Mouse (Mus musculus) lung, embryonic 14.5 days (tissue): ENCODE measurements at regions not wholly inside any gene's neighbourhood (a gene's known extent, or its start where the extent isn't known, plus 50 kb on each side); places are given as distances from the start of the nearest gene placed in this dataset.
"Not testable (repeated sequence)": the region's sequence is repeated elsewhere in the genome, so short reads cannot be mapped to it uniquely, and the experiment has no call there.

Experiments
- ATAC-seq: fragments of 200-750 bp; cut with Nextera tagmentation; 2 replicates; pipeline ENCODE4 v1.8.0; 2017; ENCODE audit warnings: mild to moderate bottlenecking, moderate TSS enrichment, moderate library complexity; ENCODE audit not compliant: insufficient read depth
- DNase-seq: peaks from one replicate; pipeline ENCODE4 v3.0.0-alpha.2; 2015
- H3K27ac ChIP-seq: fragments of 300-500 bp; sonication (generic); 2 replicates; pipeline ENCODE4 v1.5.1; 2014; ENCODE audit warnings: low read depth, mild to moderate bottlenecking, moderate library complexity
- H3K27me3 ChIP-seq: fragments of 300-500 bp; sonication (generic); 2 replicates; pipeline ENCODE4 v1.6.1; 2014; ENCODE audit warnings: low read length, control low read depth; ENCODE audit not compliant: insufficient read depth
- H3K36me3 ChIP-seq: fragments of 300-500 bp; sonication (generic); 2 replicates; pipeline ENCODE4 v1.6.1; 2014; ENCODE audit warnings: control low read depth; ENCODE audit not compliant: insufficient read depth
- H3K4me1 ChIP-seq: fragments of 300-500 bp; sonication (generic); 2 replicates; pipeline ENCODE4 v1.6.1; 2014; ENCODE audit warnings: antibody characterized with exemption, control low read depth; ENCODE audit not compliant: insufficient read depth
- H3K4me2 ChIP-seq: fragments of 300-500 bp; sonication (generic); 2 replicates; pipeline ENCODE4 v1.6.1; 2014; ENCODE audit warnings: mild to moderate bottlenecking
- H3K4me3 ChIP-seq: fragments of 300-500 bp; sonication (generic); 2 replicates; pipeline ENCODE4 v1.5.1; 2014; ENCODE audit warnings: low read depth, low read length
- H3K9ac ChIP-seq: fragments of 300-500 bp; sonication (generic); 2 replicates; pipeline ENCODE4 v1.6.1; 2014
- H3K9me3 ChIP-seq: fragments of 300-500 bp; sonication (generic); 2 replicates; pipeline ENCODE4 v1.6.1; 2016; ENCODE audit warnings: low read depth, low read length, control low read depth
- CTCF ChIP-seq: IDR thresholded peaks from 2 replicates; pipeline ENCODE4 v1.5.1; 2016; ENCODE audit warnings: antibody characterized with exemption, low read depth
- WGBS: fragments of 180-500 bp; shearing (Covaris S2); extraction: QIAGEN DNeasy Blood & Tissue Kit; methylation state at CpG from one replicate; pipeline ENCODE4 v1.1.7; 2014; 5-methylcytosine and 5-hydroxymethylcytosine counted together

DNA sequence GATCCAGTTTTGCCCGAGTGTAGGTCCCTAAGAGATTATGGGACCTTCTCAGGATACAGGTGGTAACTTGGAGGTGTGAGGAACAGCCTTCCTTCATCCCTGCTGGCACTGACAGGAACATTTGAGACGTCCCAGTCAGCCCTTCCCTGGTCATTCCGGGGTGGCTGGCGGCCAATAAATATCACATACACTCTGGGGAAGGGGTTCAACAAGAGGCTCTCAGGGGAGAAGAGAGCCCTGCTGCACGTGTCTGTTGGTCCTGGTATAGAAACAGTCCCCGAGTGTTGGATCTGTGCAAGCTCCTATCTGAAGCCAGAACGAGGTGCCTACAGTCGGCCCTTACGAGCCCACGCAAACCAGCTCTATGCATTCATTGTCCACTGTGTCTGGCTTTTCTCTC lies 94.1 kb upstream of the Lemd2 start:
- H3K4me1 ChIP-seq, result no peaks in the 10 kb centered on the region
- H3K4me2 ChIP-seq, result no peak overlapping the region
- TF ChIP-seq CTCF, result no peak
- no peak for ATAC-seq
- no peaks in the 10 kb centered on the region for H3K27me3 ChIP-seq
- H3K4me3 ChIP-seq, result no peak overlapping the region
- H3K9ac ChIP-seq, result no peak overlapping the region
- H3K36me3 ChIP-seq, result no peaks in the 10 kb centered on the region
- no peak for DNase-seq
- no peaks in the 10 kb centered on the region for H3K9me3 ChIP-seq
- H3K27ac ChIP-seq, result no peak overlapping the region
- 67% methylated on average over 10 of the region's 10 CpGs for WGBS

DNA sequence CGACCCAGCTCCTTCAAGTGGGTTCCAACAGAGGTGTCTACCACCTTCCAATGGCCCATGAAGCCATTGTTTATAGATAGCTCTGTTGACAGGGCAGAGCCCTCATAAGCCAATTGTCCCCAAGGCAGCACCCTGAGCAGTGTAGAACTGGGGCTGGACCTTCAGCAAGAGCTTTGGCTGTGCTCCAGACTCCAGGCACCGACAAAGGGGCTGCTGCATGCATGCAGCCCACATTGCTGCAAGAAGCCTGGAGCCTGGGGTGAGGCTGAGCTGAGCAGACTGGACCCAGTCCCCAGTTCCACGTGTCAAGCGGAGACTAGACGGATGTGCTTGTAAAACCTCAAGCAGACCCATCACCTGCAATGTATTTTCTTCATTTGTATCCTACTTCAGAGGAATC lies 91.9 kb upstream of the Lemd2 start:
- no peaks in the 10 kb centered on the region for H3K36me3 ChIP-seq
- no peak overlapping the region for H3K4me2 ChIP-seq
- no peak for ATAC-seq
- H3K27ac ChIP-seq, result no peak overlapping the region
- H3K9ac ChIP-seq, result no peak overlapping the region
- WGBS, result 75% methylated on average over 5 of the region's 5 CpGs
- H3K4me1 ChIP-seq, result no peaks in the 10 kb centered on the region
- H3K27me3 ChIP-seq, result no peaks in the 10 kb centered on the region
- no peak for TF ChIP-seq CTCF
- no peaks in the 10 kb centered on the region for H3K9me3 ChIP-seq
- DNase-seq, result no peak
- no peak overlapping the region for H3K4me3 ChIP-seq

DNA sequence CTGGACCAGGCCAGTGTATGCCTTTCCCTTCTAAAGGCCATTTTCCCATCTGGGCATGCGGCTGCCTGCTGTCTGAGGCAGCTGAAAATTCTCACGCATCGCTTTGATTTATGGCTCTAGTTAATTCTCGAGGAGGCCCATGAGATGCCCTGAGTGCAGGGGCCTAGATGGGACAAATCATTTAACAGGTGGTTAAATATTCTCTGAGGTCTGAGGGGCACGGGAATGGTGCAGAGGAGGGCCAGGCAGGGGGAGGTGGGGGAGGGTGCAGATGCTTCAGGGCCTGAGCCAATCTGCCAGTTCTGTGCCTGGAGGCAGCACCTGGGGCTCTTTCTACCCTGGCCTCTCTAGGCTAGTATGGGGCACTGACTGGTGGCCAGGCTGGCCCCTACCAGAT lies 89.9 kb upstream of the Lemd2 start:
- H3K9me3 ChIP-seq, result peaks cover 4% of the 10 kb centered on the region; the same call in 1 of the 2 replicates
- WGBS, result 44% methylated on average over 5 of the region's 5 CpGs
- ATAC-seq (no peak), DNase-seq (no peak)
- TF ChIP-seq CTCF, result no peak
- H3K27ac ChIP-seq, result no peak overlapping the region
- H3K27me3 ChIP-seq, result no peaks in the 10 kb centered on the region
- H3K4me1 ChIP-seq, result no peaks in the 10 kb centered on the region
- no peaks in the 10 kb centered on the region for H3K36me3 ChIP-seq
- H3K9ac ChIP-seq, result no peak overlapping the region
- H3K4me3 ChIP-seq, result no peak overlapping the region
- no peak overlapping the region for H3K4me2 ChIP-seq

DNA sequence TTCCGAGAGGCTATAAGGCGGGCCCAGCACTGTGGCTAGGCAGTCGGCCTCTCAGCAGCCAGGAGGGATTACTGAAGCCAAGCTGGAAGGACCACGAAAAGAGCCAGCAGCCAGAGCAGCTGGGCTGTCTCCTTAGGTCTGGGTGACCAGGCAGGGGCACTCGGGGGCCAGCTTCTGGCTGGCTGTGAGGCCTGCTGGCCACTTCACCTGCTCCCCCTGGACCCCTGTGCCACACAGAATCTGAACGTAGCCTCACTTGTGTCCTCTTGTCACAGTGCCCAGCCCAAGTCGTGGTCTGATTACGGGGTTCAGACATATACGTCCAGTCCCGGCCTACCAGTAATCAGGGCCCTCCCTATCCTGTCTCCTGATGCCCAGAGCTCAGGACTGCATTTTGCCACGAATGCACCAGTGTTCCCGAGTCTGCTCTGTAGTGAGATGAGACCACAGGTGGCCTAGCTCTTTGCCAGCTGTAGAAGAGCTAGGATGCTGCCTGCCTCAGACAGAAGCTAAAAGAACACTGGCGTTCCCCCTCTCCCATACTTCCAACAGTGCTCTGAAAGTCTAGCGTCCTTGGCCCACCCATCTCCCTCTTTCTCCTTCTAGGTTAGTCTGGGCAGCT lies 89.4 kb upstream of the Lemd2 start:
- Histone ChIP-seq H3K36me3 (no peaks in the 10 kb centered on the region), H3K27me3 (no peaks in the 10 kb centered on the region), H3K4me3 (no peak overlapping the region), H3K9me3 (peaks cover 4% of the 10 kb centered on the region; the same call in 1 of the 2 replicates), H3K9ac (no peak overlapping the region), H3K4me1 (no peaks in the 10 kb centered on the region), H3K27ac (no peak overlapping the region), H3K4me2 (no peak overlapping the region)
- 71% methylated on average over 14 of the region's 14 CpGs for WGBS
- no peak for TF ChIP-seq CTCF
- ATAC-seq (no peak), DNase-seq (no peak)

DNA sequence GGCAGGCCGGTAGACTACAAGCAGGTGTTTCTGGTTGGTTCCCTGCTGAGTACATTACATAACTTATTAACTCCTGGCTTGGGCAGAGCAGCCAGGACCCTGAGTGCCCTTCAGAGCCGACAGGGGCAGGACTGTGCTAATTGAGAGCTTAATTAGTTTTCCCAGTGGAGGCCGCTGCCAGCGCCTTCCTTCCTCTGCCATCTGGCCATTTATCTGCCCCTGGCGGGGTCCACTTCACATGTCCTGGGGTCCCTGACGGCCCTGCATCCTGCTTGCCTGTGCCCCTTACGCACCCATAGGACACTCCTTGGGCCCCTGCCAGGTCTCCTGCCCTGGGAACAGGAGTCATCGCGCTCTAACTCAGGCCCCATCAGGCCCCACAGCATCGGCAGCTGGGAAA lies 87.4 kb upstream of the Lemd2 start:
- H3K4me2 ChIP-seq, result no peak overlapping the region
- no peaks in the 10 kb centered on the region for H3K4me1 ChIP-seq
- DNase-seq, result no peak
- no peaks in the 10 kb centered on the region for H3K36me3 ChIP-seq
- no peak for TF ChIP-seq CTCF
- H3K27ac ChIP-seq, result no peak overlapping the region
- H3K4me3 ChIP-seq, result no peak overlapping the region
- no peaks in the 10 kb centered on the region for H3K27me3 ChIP-seq
- ATAC-seq, result no peak
- WGBS, result 84% methylated on average over 10 of the region's 10 CpGs
- H3K9me3 ChIP-seq, result peaks cover 4% of the 10 kb centered on the region; the same call in 1 of the 2 replicates
- H3K9ac ChIP-seq, result no peak overlapping the region

DNA sequence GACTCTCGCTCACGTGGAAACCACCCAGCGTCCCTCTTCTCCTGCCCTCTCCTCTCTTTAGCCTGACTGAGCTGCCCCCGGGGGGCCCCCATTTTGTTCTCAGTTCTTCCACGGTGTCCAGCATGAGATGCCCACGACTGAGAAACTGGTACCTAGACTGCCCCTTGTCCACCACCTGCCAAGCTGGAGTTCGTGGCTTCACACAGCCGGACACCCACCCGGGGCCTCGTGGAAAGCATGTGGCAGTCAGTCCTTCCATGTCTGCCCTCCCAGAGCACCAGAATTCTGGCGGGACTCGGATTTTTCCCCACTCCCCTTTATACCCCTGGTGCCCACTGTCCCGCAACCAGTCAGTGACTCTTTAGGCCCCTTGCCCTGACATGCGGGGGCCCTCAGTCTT lies 86.9 kb upstream of the Lemd2 start:
- peaks cover 4% of the 10 kb centered on the region; the same call in 1 of the 2 replicates for H3K9me3 ChIP-seq
- no peak overlapping the region for H3K27ac ChIP-seq
- H3K4me3 ChIP-seq, result no peak overlapping the region
- WGBS, result 93% methylated on average over 14 of the region's 14 CpGs
- no peak overlapping the region for H3K9ac ChIP-seq
- DNase-seq (no peak), ATAC-seq (no peak)
- no peak for TF ChIP-seq CTCF
- H3K4me1 ChIP-seq, result no peaks in the 10 kb centered on the region
- H3K27me3 ChIP-seq, result no peaks in the 10 kb centered on the region
- H3K36me3 ChIP-seq, result no peaks in the 10 kb centered on the region
- H3K4me2 ChIP-seq, result no peak overlapping the region

DNA sequence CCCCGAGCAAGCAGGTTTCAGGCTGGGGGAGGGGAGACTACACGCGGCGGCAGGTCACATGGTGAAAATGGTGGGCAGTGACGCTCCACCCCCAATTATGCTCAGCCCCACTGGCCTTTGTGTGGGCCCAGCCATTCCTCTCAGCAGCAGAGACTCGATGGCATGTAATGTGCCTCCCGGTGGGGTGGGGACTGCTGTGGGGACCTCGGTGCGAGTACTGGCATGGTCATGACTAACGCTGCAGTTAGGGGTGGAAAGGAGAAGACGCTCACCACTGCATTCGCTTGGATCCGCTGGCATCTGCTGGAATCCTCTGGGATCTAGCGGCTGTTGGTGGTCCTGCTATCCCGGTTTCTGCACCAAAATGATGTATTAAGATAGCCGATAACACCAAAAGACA lies 86.0 kb upstream of the Lemd2 start:
- H3K27me3 ChIP-seq, result no peaks in the 10 kb centered on the region
- H3K9me3 ChIP-seq, result peaks cover 4% of the 10 kb centered on the region; the same call in 1 of the 2 replicates
- H3K27ac ChIP-seq, result no peak overlapping the region
- no peak overlapping the region for H3K4me3 ChIP-seq
- no peak for TF ChIP-seq CTCF
- no peaks in the 10 kb centered on the region for H3K36me3 ChIP-seq
- DNase-seq (no peak), ATAC-seq (no peak)
- WGBS, result 97% methylated on average over 16 of the region's 16 CpGs
- H3K4me2 ChIP-seq, result no peak overlapping the region
- no peaks in the 10 kb centered on the region for H3K4me1 ChIP-seq
- no peak overlapping the region for H3K9ac ChIP-seq

DNA sequence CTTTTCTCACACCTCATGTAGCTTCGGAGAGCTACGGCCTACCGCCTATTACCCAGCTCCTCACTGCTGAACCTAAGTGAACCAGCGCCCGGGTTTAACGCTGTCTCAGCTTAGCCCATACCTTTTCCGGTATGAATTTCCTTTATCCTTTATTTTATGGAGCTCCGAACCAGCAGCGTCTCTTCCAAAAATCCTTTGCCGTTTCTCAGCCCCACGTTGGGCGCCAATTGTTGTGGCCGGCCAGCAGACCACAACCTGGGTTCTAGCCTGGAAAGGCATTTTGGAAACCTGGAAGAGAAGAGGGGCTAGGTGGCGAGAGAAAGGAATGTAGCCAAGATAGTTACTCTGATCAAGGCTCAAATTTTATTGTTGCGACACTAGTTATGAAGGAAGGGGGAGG lies 85.5 kb upstream of the Lemd2 start:
- not testable (repeated sequence) for H3K4me1 ChIP-seq, DNase-seq, H3K4me2 ChIP-seq, ATAC-seq, H3K4me3 ChIP-seq, H3K9me3 ChIP-seq, H3K27ac ChIP-seq, H3K27me3 ChIP-seq, H3K9ac ChIP-seq, H3K36me3 ChIP-seq
- whole genome bisulfite sequencing, result 91% methylated on average over 12 of the region's 15 CpGs

DNA sequence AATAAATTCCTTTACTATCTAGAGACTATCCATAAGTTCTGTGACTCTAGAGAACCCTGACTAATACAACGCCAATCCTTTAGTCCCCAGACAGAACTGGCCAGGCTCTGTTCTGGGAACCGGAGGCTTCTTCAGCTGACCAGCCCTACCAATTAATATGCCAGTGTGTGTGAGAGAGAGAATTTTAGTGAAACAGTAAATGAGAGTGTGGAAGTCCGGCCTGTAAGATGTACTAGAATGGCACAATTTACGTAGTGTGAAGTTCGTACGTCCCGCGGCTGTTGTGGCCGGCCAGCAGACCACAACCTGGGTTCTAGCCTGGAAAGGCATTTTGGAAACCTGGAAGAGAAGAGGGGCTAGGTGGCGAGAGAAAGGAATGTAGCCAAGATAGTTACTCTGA lies 83.7 kb upstream of the Lemd2 start:
- 96% methylated on average over 9 of the region's 10 CpGs for WGBS
- not testable (repeated sequence) for H3K4me2 ChIP-seq, DNase-seq, H3K27me3 ChIP-seq, ATAC-seq, H3K27ac ChIP-seq, H3K4me3 ChIP-seq, H3K4me1 ChIP-seq, H3K36me3 ChIP-seq, H3K9me3 ChIP-seq, H3K9ac ChIP-seq
